Mouse (Mus musculus) c-Kit-positive CD71-negative TER-119-negative erythroid progenitor cells, embryonic 14.5 days (primary cell): ENCODE measurements at regions not wholly inside any gene's neighbourhood (a gene's known extent, or its start where the extent isn't known, plus 50 kb on each side); places are given as distances from the start of the nearest gene placed in this dataset.

Source experiments
- DNase-seq: peaks from one replicate; pipeline ENCODE4 v3.0.0-alpha.2; 2013; ENCODE audit warnings: low read depth

DNA sequence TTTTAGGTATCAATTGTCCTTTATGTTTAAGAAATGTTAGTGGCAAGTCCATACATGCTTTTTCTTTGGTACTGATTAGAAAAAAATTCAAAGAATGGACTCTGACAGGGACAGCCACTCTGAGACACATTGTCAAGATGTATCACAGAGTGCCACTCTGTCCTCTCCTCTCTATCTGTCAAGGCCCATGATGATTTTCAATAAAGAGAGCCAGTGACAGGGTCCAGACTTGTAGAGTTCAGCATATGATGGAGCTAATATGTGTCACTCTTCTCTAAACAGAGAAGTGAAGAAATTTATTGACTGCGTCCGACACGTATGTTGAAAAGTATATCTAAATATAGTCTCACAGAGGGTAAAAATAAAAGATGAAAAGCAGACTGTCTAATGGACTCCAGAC, 672.2 kb upstream of the 4930452B06Rik start:
- DNase-seq, result no peak

- DNase-seq, result no peak
These were observed 671.1 kb upstream of the 4930452B06Rik start for GRCm38 (mm10) chr14:9337107-9337506.

DNA sequence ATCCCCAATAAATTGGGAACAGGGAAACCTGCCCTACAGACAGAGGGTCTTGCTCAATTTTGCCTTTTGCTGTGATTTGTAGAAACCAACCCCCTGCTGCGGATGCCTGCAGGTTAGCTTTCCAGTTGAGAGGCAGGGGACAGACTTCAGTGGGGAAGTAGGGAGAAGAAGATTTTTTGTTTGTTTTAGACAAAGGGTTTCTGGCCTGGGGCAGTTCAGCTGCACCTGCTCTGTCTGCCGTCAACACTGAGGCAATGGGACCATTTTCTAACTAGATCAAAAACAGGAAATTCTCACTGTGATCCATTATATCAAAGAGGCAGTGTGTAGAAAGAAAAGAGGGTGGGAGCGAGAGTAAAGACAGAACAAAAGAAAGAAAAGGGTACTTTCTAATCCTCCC, 665.6 kb upstream of the 4930452B06Rik start:
- no peak for DNase-seq

DNA sequence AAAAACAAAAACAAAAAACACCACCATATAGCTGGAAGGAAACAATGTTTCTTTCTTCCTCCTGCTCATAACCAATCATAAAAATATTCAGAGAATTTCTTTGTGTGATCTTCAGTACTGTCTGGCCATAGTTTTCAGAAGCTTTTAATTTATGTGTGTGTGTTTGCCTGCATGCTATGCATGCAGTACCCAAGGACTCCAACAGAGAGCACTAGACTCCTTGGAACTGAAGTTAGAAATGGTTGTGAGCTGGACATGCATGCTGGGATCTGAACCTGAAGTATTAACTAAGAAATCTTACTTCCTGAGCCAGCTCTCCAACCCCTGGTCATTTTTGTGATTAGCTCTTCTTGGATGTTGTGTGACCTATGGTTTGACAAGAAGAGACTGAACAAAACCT, 664.7 kb upstream of the 4930452B06Rik start:
- no peak for DNase-seq

GRCm38 (mm10) chr14:9329839-9330485, 663.9 kb upstream of the 4930452B06Rik start:
- no peak for DNase-seq

GRCm38 (mm10) chr14:9327344-9327743, 661.3 kb upstream of the 4930452B06Rik start:
- no peak for DNase-seq

DNA sequence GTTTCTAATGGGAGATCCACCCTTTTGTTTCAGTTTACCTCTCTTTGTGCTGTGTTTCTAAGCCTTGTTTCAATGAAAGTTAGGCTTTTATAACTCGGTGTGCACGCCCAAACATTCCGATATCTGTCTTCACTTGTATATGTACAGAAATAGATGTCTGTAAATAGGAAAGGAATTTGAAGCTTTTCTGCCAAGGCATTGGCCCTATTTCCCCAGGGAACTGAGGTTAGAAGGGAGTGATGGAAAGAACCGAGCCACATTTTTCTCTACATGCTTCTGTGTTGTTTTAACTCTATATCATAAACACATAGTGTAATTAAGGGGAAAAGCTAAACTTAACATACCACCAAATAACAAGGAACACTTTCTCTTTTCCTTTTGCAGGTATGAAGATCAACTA, 653.8 kb upstream of the 4930452B06Rik start:
- no peak for DNase-seq

DNA sequence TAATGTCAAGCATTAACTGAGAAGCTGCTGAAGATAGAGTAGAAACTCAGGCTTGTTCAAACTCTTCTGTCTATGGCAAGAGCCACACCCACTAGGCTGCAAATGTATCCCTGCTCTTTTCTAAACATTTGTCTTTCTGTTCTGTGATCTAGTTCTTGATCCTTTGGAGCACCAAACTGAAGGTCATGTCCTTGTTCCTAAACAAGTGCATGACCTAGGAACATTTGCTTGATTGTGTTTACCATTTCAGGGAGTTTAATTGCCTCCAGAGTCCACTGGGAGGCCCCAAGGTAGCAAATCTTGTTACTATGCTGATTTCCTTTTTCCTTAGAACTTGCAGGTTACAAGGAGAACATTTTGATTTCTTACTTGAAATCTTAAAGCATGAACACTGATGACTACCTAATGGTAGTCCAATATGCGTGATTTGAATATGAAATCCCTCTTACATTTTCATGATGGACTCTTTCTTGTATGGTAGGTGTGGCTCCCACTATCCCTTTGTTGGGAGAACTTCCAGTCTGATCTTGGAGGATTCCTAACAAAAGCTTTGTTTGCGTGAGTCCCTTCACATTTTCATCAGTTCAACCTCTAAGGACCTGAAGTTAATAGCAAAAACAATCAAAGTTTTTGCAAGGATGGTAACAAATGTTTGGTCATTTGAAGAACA, 652.9 kb upstream of the 4930452B06Rik start:
- no peak for DNase-seq

- DNase-seq, result no peak
These were observed 649.2 kb upstream of the 4930452B06Rik start for GRCm38 (mm10) chr14:9315224-9315623.

DNA sequence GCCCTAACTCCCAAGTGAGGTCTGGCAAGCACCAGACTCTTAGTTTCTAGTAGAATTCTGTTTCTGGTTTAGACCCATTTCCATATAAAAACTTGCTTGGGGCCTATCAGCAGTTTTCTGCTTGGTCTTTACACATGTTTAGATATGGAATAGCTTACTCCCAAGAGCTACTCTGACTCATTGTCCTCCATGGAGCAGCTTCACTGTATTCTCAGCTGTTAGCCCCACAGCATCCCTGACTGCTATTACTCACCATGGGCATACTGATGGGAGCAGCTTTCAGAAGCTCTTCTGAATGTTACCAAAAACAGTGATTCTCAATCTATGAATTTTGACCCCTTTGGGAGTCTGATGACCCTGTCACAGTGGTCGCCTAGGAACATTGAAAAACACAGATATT, 630.1 kb upstream of the 4930452B06Rik start:
- DNase-seq, result no peak

DNA sequence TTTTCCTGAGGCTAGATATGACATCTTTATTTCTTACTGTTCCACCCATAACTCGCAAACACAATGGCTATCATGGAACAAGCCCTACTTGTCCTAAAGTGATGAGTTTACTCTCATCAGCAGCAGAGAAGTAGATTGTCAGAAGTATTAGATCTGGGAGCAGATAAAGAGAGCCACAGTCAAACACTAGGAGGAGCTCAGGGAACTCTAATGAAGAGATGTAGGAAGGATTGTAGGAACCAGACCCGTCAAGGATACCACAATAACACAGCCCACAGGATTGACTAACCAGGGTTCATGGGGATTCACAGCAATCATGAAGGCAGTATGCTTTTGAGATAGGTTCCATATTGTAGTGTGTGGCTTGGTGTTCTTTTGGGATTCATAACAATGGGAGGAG, 628.5 kb upstream of the 4930452B06Rik start:
- no peak for DNase-seq

DNA sequence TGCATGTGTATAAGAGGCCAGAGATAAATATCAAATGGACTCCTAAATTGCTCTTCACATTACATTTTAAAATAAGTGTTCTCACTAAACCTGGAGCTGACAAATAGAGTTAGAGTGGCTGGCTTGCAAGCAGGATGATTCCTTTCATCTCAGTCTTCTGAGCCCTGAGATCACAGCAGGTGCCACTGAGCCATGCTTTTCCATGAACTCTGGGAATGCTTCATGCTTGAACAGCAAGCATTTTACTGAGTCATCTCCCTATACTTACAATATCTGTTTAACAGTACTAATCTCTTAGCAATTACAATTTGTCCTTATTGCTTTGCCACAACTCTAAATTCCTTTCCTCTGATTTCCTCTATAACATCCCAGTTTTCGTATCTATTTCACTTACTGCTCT, 622.1 kb upstream of the 4930452B06Rik start:
- no peak for DNase-seq

GRCm38 (mm10) chr14:9285606-9286002, 619.6 kb upstream of the 4930452B06Rik start:
- no peak for DNase-seq

DNA sequence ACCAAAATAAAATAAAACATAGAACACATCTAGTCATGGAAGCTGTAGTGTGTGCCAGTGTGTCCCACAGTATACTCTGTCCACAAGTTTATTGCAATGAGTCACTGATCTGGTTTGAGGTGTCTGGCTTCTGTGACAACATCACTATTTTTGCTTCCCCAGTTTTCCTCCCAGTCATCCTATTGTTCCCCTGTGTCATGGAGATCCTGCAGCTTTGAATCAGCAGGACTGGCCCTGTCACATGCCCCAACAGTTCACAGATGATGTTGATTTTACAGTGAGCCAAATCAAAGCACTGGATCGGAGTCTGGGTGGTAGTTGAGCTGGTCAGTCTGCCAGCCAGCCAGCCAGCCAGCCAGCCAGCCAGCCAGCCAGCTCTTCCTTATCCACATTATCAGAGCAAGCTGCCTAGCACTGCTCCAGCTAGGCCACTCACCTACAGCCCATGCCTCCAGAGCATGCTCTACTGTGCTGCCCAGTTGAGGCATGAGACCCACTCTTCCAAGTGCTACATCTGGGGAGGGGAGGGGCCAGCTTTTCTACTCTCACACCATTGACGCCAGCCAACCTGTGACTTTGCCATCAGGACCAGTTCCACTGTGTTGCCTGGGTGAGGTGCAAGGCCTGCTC, 619.1 kb upstream of the 4930452B06Rik start:
- DNase-seq, result no peak

- DNase-seq, result no peak
These were observed 601.4 kb upstream of the 4930452B06Rik start for GRCm38 (mm10) chr14:9267282-9268091.

DNA sequence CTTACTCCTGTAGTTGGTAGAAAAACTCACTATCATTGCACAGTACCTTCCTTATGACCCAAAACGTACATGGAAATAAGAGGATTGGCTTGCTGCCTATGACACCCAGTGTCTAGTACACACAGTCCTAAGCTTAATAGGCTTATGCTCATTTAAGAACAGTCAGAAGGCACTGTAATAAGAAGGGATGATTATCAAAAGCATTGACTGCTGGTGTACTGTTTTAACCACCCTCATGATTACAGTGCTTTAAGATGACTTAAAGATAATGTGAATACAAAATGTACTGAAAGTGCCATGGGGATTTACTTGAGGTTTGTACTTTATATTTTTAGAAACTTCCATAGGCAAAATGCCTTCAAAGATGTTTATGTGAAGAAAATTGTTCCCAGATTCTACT, 586.0 kb upstream of the 4930452B06Rik start:
- DNase-seq, result no peak

GRCm38 (mm10) chr14:9245266-9245665, 579.2 kb upstream of the 4930452B06Rik start:
- no peak for DNase-seq

- no peak for DNase-seq
These were observed 577.3 kb upstream of the 4930452B06Rik start for GRCm38 (mm10) chr14:9243336-9243735.

DNA sequence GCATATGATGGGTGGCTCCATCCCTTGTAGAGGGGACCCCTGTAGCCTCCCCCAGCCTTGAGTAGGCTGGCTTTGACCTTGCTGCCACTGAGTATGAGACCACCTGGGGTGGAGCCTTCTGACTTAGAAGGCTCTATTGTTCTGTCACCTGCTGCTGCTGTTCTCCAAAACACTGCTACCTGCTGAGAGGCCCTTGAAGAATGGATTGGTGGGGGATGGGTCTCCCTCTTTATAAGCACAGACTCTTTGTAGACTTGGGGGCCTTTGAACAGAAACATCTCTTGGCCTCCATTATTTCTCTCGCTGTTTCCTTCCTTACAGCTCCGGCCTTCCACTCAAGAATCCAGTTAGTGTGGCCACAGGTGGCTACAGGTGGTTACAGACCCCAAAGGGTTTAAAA, 576.1 kb upstream of the 4930452B06Rik start:
- DNase-seq, result no peak

- no peak for DNase-seq
These were observed 561.6 kb upstream of the 4930452B06Rik start for GRCm38 (mm10) chr14:9227670-9228069.

GRCm38 (mm10) chr14:9200246-9200645, 534.2 kb upstream of the 4930452B06Rik start:
- DNase-seq, result no peak

DNA sequence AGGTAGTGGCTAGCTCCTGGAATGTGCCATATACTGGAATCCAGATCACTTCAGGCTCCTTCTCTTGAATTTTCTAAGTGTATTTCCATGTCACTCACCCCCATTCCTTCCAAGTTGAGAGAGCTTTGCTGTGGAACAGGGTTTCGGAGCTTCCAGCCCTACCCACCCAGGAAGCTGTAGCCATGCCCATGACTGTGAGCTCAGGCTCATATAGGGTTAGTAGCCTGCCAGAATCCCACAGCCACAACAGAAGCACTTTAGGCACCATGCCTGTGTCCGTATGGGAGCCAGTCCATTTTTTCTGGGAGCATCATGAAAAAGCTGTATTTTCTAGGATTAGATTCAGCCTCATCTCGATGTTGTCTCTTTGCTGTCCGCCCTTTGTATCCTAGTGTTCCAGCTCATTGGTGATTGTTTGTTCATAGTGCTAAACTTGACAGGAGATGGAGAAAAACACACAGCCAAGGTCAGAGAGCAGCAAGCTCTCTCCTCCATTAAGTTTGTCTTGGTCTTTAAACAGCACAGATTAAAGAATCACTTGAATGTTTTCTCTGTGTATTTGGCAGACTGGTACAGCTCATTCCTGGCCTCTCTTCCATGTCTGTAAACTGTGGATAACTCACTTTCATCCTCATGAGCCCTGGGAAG, 526.2 kb upstream of the 4930452B06Rik start:
- no peak for DNase-seq
